Mouse (Mus musculus) midbrain, postnatal 0 days (tissue): ENCODE data around the gene Tcp11. TPM values are rescaled to one million over a fixed set of nuclear protein-coding genes. Genes with fewer than 3 reads are reported as not detected.

Experiments used
- ATAC-seq: fragments of 200-750 bp; cut with Nextera tagmentation; 2 replicates; pipeline ENCODE4 v1.8.0; 2017; ENCODE audit warnings: moderate number of reproducible peaks, mild to moderate bottlenecking, moderate TSS enrichment, moderate library complexity; ENCODE audit not compliant: low FRiP score
- DNase-seq: peaks from one replicate; pipeline ENCODE4 v3.0.0-alpha.2; 2015; ENCODE audit warnings: low spot score
- H3K27ac ChIP-seq: fragments of 300-500 bp; sonication (generic); 2 replicates; pipeline ENCODE4 v1.5.1; 2014; ENCODE audit warnings: low read depth, mild to moderate bottlenecking, low read length, mixed read lengths
- H3K27me3 ChIP-seq: fragments of 300-500 bp; sonication (generic); 2 replicates; pipeline ENCODE4 v1.6.1; 2014; ENCODE audit warnings: low read length, control low read depth, mixed read lengths; ENCODE audit not compliant: insufficient read depth
- H3K36me3 ChIP-seq: fragments of 300-500 bp; sonication (generic); 2 replicates; pipeline ENCODE4 v1.6.1; 2014; ENCODE audit warnings: low read length, control low read depth, mixed read lengths; ENCODE audit not compliant: insufficient read depth
- H3K4me1 ChIP-seq: fragments of 300-500 bp; sonication (generic); 2 replicates; pipeline ENCODE4 v1.6.1; 2014; ENCODE audit warnings: mild to moderate bottlenecking, control low read depth, antibody characterized with exemption, low read length, mixed read lengths; ENCODE audit not compliant: insufficient read depth
- H3K4me2 ChIP-seq: fragments of 300-500 bp; sonication (generic); 2 replicates; pipeline ENCODE4 v1.6.1; 2014; ENCODE audit warnings: low read depth, mild to moderate bottlenecking, low read length, mixed read lengths; ENCODE audit not compliant: poor library complexity, severe bottlenecking
- H3K4me3 ChIP-seq: fragments of 300-500 bp; sonication (generic); 2 replicates; pipeline ENCODE4 v1.5.1; 2014; ENCODE audit warnings: low read depth, mild to moderate bottlenecking, low read length, moderate library complexity
- H3K9ac ChIP-seq: fragments of 300-500 bp; sonication (generic); replicated peaks from 2 replicates; pipeline ENCODE4 v1.6.1; 2014; ENCODE audit warnings: mild to moderate bottlenecking, low read length, moderate library complexity, mixed read lengths; ENCODE audit not compliant: poor library complexity, severe bottlenecking
- H3K9me3 ChIP-seq: fragments of 300-500 bp; sonication (generic); 2 replicates; pipeline ENCODE4 v1.6.1; 2016; ENCODE audit warnings: low read length, control low read depth
- CTCF ChIP-seq: IDR thresholded peaks from 2 replicates; pipeline ENCODE4 v1.5.1; 2016; ENCODE audit warnings: antibody characterized with exemption, mild to moderate bottlenecking
- WGBS: fragments of 180-500 bp; shearing (Covaris S2); extraction: QIAGEN DNeasy Blood & Tissue Kit; methylation state at CpG from one replicate; pipeline ENCODE4 v1.1.7; 2014; 5-methylcytosine and 5-hydroxymethylcytosine counted together
- polyA plus RNA-seq: library from polyadenylated mRNA; unstranded; fragments of >200 nt; fragmentation: Nextera tagmentation; extraction: Ambion mirVana; gene quantifications from 2 replicates; pipeline ENCODE4 v1.2.1, GENCODE M21; 2015
- total RNA-seq: library from RNA; depleted of rRNA; stranded (reverse); fragments of >200 nt; gene quantifications from 2 replicates; pipeline ENCODE4 v1.2.3, GENCODE M21; 2014

Gene Tcp11
- total and polyA plus RNA-seq, 2 experiments from 2014 or later = 2.5 to 8.2 TPM

GRCm38 (mm10) chr17:28101902-28102319 lies 21.5 kb upstream of the Tcp11 start:
- WGBS = 19% methylated on average over 10 of the region's 10 CpGs
- no peak overlapping the region for H3K9ac ChIP-seq
- no peak overlapping the region for H3K4me3 ChIP-seq
- ATAC-seq (no peak), DNase-seq (no peak)
- H3K4me1 ChIP-seq = no peaks in the 10 kb centered on the region
- no peaks in the 10 kb centered on the region for H3K36me3 ChIP-seq
- H3K27me3 ChIP-seq = no peaks in the 10 kb centered on the region
- 0 out of 2 replicates have a peak overlapping the region, but pooled peaks have one; percentile 18 for H3K27ac ChIP-seq
- no peak overlapping the region for H3K4me2 ChIP-seq
- no peaks in the 10 kb centered on the region for H3K9me3 ChIP-seq
- TF ChIP-seq CTCF = no peak

- no peak for TF ChIP-seq CTCF
- no peaks in the 10 kb centered on the region for H3K9me3 ChIP-seq
- no peak overlapping the region for H3K4me2 ChIP-seq
- DNase-seq (peak; percentile 35), ATAC-seq (no peak)
- H3K36me3 ChIP-seq = no peaks in the 10 kb centered on the region
- H3K4me3 ChIP-seq = no peak overlapping the region
- no peaks in the 10 kb centered on the region for H3K27me3 ChIP-seq
- 0 out of 2 replicates have a peak overlapping the region, but pooled peaks have one; percentile 14 for H3K27ac ChIP-seq
- WGBS = 27% methylated on average over 12 of the region's 12 CpGs
- H3K4me1 ChIP-seq = no peaks in the 10 kb centered on the region
- H3K9ac ChIP-seq = no peak overlapping the region
These were observed 20.9 kb upstream of the Tcp11 start for GRCm38 (mm10) chr17:28101284-28101887.

- H3K27me3 ChIP-seq = no peaks in the 10 kb centered on the region
- H3K4me2 ChIP-seq = no peak overlapping the region
- no peaks in the 10 kb centered on the region for H3K36me3 ChIP-seq
- DNase-seq (no peak), ATAC-seq (no peak)
- H3K9ac ChIP-seq = no peak overlapping the region
- H3K4me3 ChIP-seq = no peak overlapping the region
- no peak overlapping the region for H3K27ac ChIP-seq
- 74% methylated on average over 1 of the region's 1 CpGs for WGBS
- TF ChIP-seq CTCF = peak; percentile 49
- H3K4me1 ChIP-seq = no peaks in the 10 kb centered on the region
- H3K9me3 ChIP-seq = no peaks in the 10 kb centered on the region
These were observed 20.2 kb upstream of the Tcp11 start for GRCm38 (mm10) chr17:28100669-28101068.

- H3K36me3 ChIP-seq = no peaks in the 10 kb centered on the region
- H3K4me3 ChIP-seq = no peak overlapping the region
- H3K27ac ChIP-seq = no peak overlapping the region
- ATAC-seq = no peak
- H3K9ac ChIP-seq = no peak overlapping the region
- no peak for TF ChIP-seq CTCF
- no peak for DNase-seq
- 51% methylated on average over 3 of the region's 3 CpGs for WGBS
- H3K4me2 ChIP-seq = no peak overlapping the region
- H3K4me1 ChIP-seq = no peaks in the 10 kb centered on the region
- H3K9me3 ChIP-seq = no peaks in the 10 kb centered on the region
- no peaks in the 10 kb centered on the region for H3K27me3 ChIP-seq
These were observed 18.6 kb upstream of the Tcp11 start for GRCm38 (mm10) chr17:28099086-28099485.

GRCm38 (mm10) chr17:28097308-28097707 lies 16.9 kb upstream of the Tcp11 start:
- Histone ChIP-seq H3K27ac (no peak overlapping the region), H3K4me2 (no peak overlapping the region), H3K27me3 (no peaks in the 10 kb centered on the region), H3K4me3 (no peak overlapping the region), H3K9ac (no peak overlapping the region), H3K4me1 (no peaks in the 10 kb centered on the region), H3K36me3 (no peaks in the 10 kb centered on the region), H3K9me3 (no peaks in the 10 kb centered on the region)
- ATAC-seq (no peak), DNase-seq (no peak)
- no peak for TF ChIP-seq CTCF
- 95% methylated on average over 13 of the region's 13 CpGs for WGBS

GRCm38 (mm10) chr17:28096418-28096817 lies 16.0 kb upstream of the Tcp11 start:
- no peak overlapping the region for H3K27ac ChIP-seq
- H3K4me2 ChIP-seq = no peak overlapping the region
- H3K4me3 ChIP-seq = no peak overlapping the region
- H3K4me1 ChIP-seq = no peaks in the 10 kb centered on the region
- TF ChIP-seq CTCF = no peak
- H3K27me3 ChIP-seq = no peaks in the 10 kb centered on the region
- H3K36me3 ChIP-seq = no peaks in the 10 kb centered on the region
- no peak for DNase-seq
- no peaks in the 10 kb centered on the region for H3K9me3 ChIP-seq
- 80% methylated on average over 10 of the region's 10 CpGs for WGBS
- no peak for ATAC-seq
- no peak overlapping the region for H3K9ac ChIP-seq
